Mouse (Mus musculus) midbrain, postnatal 0 days (tissue): ENCODE measurements around the gene Ier5. TPM values are rescaled to one million over a fixed set of nuclear protein-coding genes. Genes with fewer than 3 reads are reported as not detected.

Experiments used
- ATAC-seq: fragments of 200-750 bp; cut with Nextera tagmentation; 2 replicates; pipeline ENCODE4 v1.8.0; 2017; ENCODE audit warnings: moderate number of reproducible peaks, mild to moderate bottlenecking, moderate TSS enrichment, moderate library complexity; ENCODE audit not compliant: low FRiP score
- DNase-seq: peaks from one replicate; pipeline ENCODE4 v3.0.0-alpha.2; 2015; ENCODE audit warnings: low spot score
- H3K27ac ChIP-seq: fragments of 300-500 bp; sonication (generic); 2 replicates; pipeline ENCODE4 v1.5.1; 2014; ENCODE audit warnings: low read depth, mild to moderate bottlenecking, low read length, mixed read lengths
- H3K27me3 ChIP-seq: fragments of 300-500 bp; sonication (generic); 2 replicates; pipeline ENCODE4 v1.6.1; 2014; ENCODE audit warnings: low read length, control low read depth, mixed read lengths; ENCODE audit not compliant: insufficient read depth
- H3K36me3 ChIP-seq: fragments of 300-500 bp; sonication (generic); 2 replicates; pipeline ENCODE4 v1.6.1; 2014; ENCODE audit warnings: low read length, control low read depth, mixed read lengths; ENCODE audit not compliant: insufficient read depth
- H3K4me1 ChIP-seq: fragments of 300-500 bp; sonication (generic); 2 replicates; pipeline ENCODE4 v1.6.1; 2014; ENCODE audit warnings: mild to moderate bottlenecking, control low read depth, antibody characterized with exemption, low read length, mixed read lengths; ENCODE audit not compliant: insufficient read depth
- H3K4me2 ChIP-seq: fragments of 300-500 bp; sonication (generic); 2 replicates; pipeline ENCODE4 v1.6.1; 2014; ENCODE audit warnings: low read depth, mild to moderate bottlenecking, low read length, mixed read lengths; ENCODE audit not compliant: poor library complexity, severe bottlenecking
- H3K4me3 ChIP-seq: fragments of 300-500 bp; sonication (generic); 2 replicates; pipeline ENCODE4 v1.5.1; 2014; ENCODE audit warnings: low read depth, mild to moderate bottlenecking, low read length, moderate library complexity
- H3K9ac ChIP-seq: fragments of 300-500 bp; sonication (generic); replicated peaks from 2 replicates; pipeline ENCODE4 v1.6.1; 2014; ENCODE audit warnings: mild to moderate bottlenecking, low read length, moderate library complexity, mixed read lengths; ENCODE audit not compliant: poor library complexity, severe bottlenecking
- H3K9me3 ChIP-seq: fragments of 300-500 bp; sonication (generic); 2 replicates; pipeline ENCODE4 v1.6.1; 2016; ENCODE audit warnings: low read length, control low read depth
- CTCF ChIP-seq: IDR thresholded peaks from 2 replicates; pipeline ENCODE4 v1.5.1; 2016; ENCODE audit warnings: antibody characterized with exemption, mild to moderate bottlenecking
- WGBS: fragments of 180-500 bp; shearing (Covaris S2); extraction: QIAGEN DNeasy Blood & Tissue Kit; methylation state at CpG from one replicate; pipeline ENCODE4 v1.1.7; 2014; 5-methylcytosine and 5-hydroxymethylcytosine counted together
- polyA plus RNA-seq: library from polyadenylated mRNA; unstranded; fragments of >200 nt; fragmentation: Nextera tagmentation; extraction: Ambion mirVana; gene quantifications from 2 replicates; pipeline ENCODE4 v1.2.1, GENCODE M21; 2015
- total RNA-seq: library from RNA; depleted of rRNA; stranded (reverse); fragments of >200 nt; gene quantifications from 2 replicates; pipeline ENCODE4 v1.2.3, GENCODE M21; 2014

Ier5 gene
- total and polyA plus RNA-seq, 2 experiments from 2014 or later: 4.0 to 44.2 TPM

GRCm38 (mm10) chr1:155086416-155086815 is 13.0 kb downstream of the Ier5 start:
- no peak for TF ChIP-seq CTCF
- Histone ChIP-seq H3K36me3 (no peaks in the 10 kb centered on the region), H3K27ac (peak overlapping the region; percentile 44), H3K4me2 (no peak overlapping the region), H3K27me3 (no peaks in the 10 kb centered on the region), H3K9ac (no peak overlapping the region), H3K4me3 (no peak overlapping the region), H3K4me1 (peaks cover 15% of the 10 kb centered on the region), H3K9me3 (no peaks in the 10 kb centered on the region)
- DNase-seq (no peak), ATAC-seq (no peak)
- WGBS: 15% methylated on average over 7 of the region's 7 CpGs

GRCm38 (mm10) chr1:155084839-155085238 is 14.6 kb downstream of the Ier5 start:
- 49% methylated on average over 8 of the region's 8 CpGs for WGBS
- Histone ChIP-seq H3K36me3 (no peaks in the 10 kb centered on the region), H3K4me2 (no peak overlapping the region), H3K9me3 (no peaks in the 10 kb centered on the region), H3K27ac (no peak overlapping the region), H3K27me3 (no peaks in the 10 kb centered on the region), H3K9ac (no peak overlapping the region), H3K4me1 (peaks cover 15% of the 10 kb centered on the region), H3K4me3 (no peak overlapping the region)
- DNase-seq (no peak), ATAC-seq (no peak)
- no peak for TF ChIP-seq CTCF

- no peak for TF ChIP-seq CTCF
- DNase-seq (peak; percentile 92), ATAC-seq (peak; percentile 91)
- Histone ChIP-seq H3K4me3 (peak overlapping the region; percentile 44), H3K36me3 (no peaks in the 10 kb centered on the region), H3K4me2 (peak overlapping the region; percentile 82), H3K27ac (peak overlapping the region; percentile 91), H3K9ac (peak overlapping the region; percentile 83), H3K27me3 (no peaks in the 10 kb centered on the region), H3K9me3 (no peaks in the 10 kb centered on the region), H3K4me1 (peaks cover 15% of the 10 kb centered on the region)
- 1% methylated on average over 41 of the region's 77 CpGs for WGBS
Observed at GRCm38 (mm10) chr1:155083271-155084265, 15.9 kb downstream of the Ier5 start.

GRCm38 (mm10) chr1:155082965-155083268 is 16.5 kb downstream of the Ier5 start:
- WGBS: no CpG with 5 or more reads among the region's 18 CpGs

GRCm38 (mm10) chr1:155082158-155082964 is 17.1 kb downstream of the Ier5 start:
- WGBS: 5% methylated on average over 11 of the region's 11 CpGs
- ATAC-seq: no peak

More at GRCm38 (mm10) chr1:155082965-155083268, 16.5 kb downstream of the Ier5 start:
- no peak for TF ChIP-seq CTCF
- DNase-seq (peak; percentile 76), ATAC-seq (peak; percentile 53)
- Histone ChIP-seq H3K27ac (peak overlapping the region; percentile 91), H3K4me3 (peak overlapping the region; percentile 44), H3K27me3 (no peaks in the 10 kb centered on the region), H3K9me3 (no peaks in the 10 kb centered on the region), H3K9ac (peak overlapping the region; percentile 83), H3K4me1 (peaks cover 15% of the 10 kb centered on the region), H3K4me2 (peak overlapping the region; percentile 82), H3K36me3 (no peaks in the 10 kb centered on the region)

More at GRCm38 (mm10) chr1:155082158-155082964, 17.1 kb downstream of the Ier5 start:
- Histone ChIP-seq H3K9ac (peak overlapping the region; percentile 83), H3K27me3 (no peaks in the 10 kb centered on the region), H3K27ac (peak overlapping the region; percentile 91), H3K9me3 (no peaks in the 10 kb centered on the region), H3K4me1 (peaks cover 15% of the 10 kb centered on the region), H3K4me3 (peak overlapping the region; percentile 44), H3K36me3 (no peaks in the 10 kb centered on the region), H3K4me2 (peak overlapping the region; percentile 82)
- TF ChIP-seq CTCF: no peak
- DNase-seq: no peak
